Mouse (Mus musculus) cerebellum, adult 9-10 months (tissue): ENCODE measurements around the gene Nhlrc2.
A peak's percentile ranks its signal among the peaks of the same experiment; 100 is the strongest.
"Not testable (repeated sequence)": the region's sequence is repeated elsewhere in the genome, so short reads cannot be mapped to it uniquely, and the experiment has no call there.

Experiments used
- DNase-seq: peaks from one replicate; pipeline ENCODE4 v3.0.0; 2022

The Nhlrc2 gene

GRCm38 (mm10) chr19:56548230-56549032 is at the start of gene Nhlrc2:
Gene Nhlrc2 (plus strand): TSS chr19:56548261.
- peak; percentile 76 for DNase-seq

- DNase-seq: not testable (repeated sequence)
Measured at GRCm38 (mm10) chr19:56503069-56503468, 45.0 kb upstream of the Nhlrc2 start.

- not testable (repeated sequence) for DNase-seq
Measured at GRCm38 (mm10) chr19:56503525-56503924, 44.5 kb upstream of the Nhlrc2 start.

GRCm38 (mm10) chr19:56511207-56511606 is 36.9 kb upstream of the Nhlrc2 start:
- not testable (repeated sequence) for DNase-seq

GRCm38 (mm10) chr19:56513527-56513926 is 34.5 kb upstream of the Nhlrc2 start:
- not testable (repeated sequence) for DNase-seq

GRCm38 (mm10) chr19:56519408-56519807 is 28.7 kb upstream of the Nhlrc2 start:
- DNase-seq: not testable (repeated sequence)

- DNase-seq: not testable (repeated sequence)
Measured at GRCm38 (mm10) chr19:56530529-56530928, 17.5 kb upstream of the Nhlrc2 start.

- no peak for DNase-seq
Measured at GRCm38 (mm10) chr19:56531251-56531650, 16.8 kb upstream of the Nhlrc2 start.

- DNase-seq: no peak
Measured at GRCm38 (mm10) chr19:56533291-56534071, 14.6 kb upstream of the Nhlrc2 start.

- no peak for DNase-seq
Measured at GRCm38 (mm10) chr19:56534337-56534736, 13.7 kb upstream of the Nhlrc2 start.

GRCm38 (mm10) chr19:56535064-56535463 is 13.0 kb upstream of the Nhlrc2 start:
- DNase-seq: no peak

GRCm38 (mm10) chr19:56535765-56536164 is 12.3 kb upstream of the Nhlrc2 start:
- no peak for DNase-seq

- no peak for DNase-seq
Measured at GRCm38 (mm10) chr19:56543320-56543719, 4.7 kb upstream of the Nhlrc2 start.

GRCm38 (mm10) chr19:56544681-56545388 is 3.2 kb upstream of the Nhlrc2 start:
- no peak for DNase-seq

- no peak for DNase-seq
Measured at GRCm38 (mm10) chr19:56546031-56546430, 2.0 kb upstream of the Nhlrc2 start.

- peak; percentile 71 for DNase-seq
Measured at GRCm38 (mm10) chr19:56547456-56548229, 418 bp upstream of the Nhlrc2 start, which contains the start of gene Dclre1a. Gene Dclre1a (minus strand): TSS chr19:56548222.

GRCm38 (mm10) chr19:56549033-56549680 is 1.1 kb downstream of the Nhlrc2 start:
- peak; percentile 24 for DNase-seq

GRCm38 (mm10) chr19:56553177-56553576 is 5.1 kb downstream of the Nhlrc2 start:
- DNase-seq: no peak

GRCm38 (mm10) chr19:56555972-56556371 is 7.9 kb downstream of the Nhlrc2 start:
- no peak for DNase-seq

GRCm38 (mm10) chr19:56562433-56563138 is 14.5 kb downstream of the Nhlrc2 start:
- DNase-seq: no peak

GRCm38 (mm10) chr19:56563469-56563868 is 15.4 kb downstream of the Nhlrc2 start:
- DNase-seq: no peak
